Mouse (Mus musculus) MEL (cell line): Measurements from ENCODE around the gene Thbs4. TPM values are rescaled to one million over a fixed set of nuclear protein-coding genes. Genes with fewer than 3 reads are reported as not detected.
A peak's percentile ranks its signal among the peaks of the same experiment; 100 is the strongest.

Source experiments
- DNase-seq: peaks from one replicate; pipeline ENCODE4 v3.0.0; 2011; ENCODE audit warnings: low read depth, low spot score
- H3K27ac ChIP-seq: 2 replicates; pipeline ENCODE4 v1.5.1; 2012; ENCODE audit warnings: low read depth, mild to moderate bottlenecking, control low read depth, low read length, moderate library complexity; ENCODE audit not compliant: control insufficient read depth
- H3K27me3 ChIP-seq, 2 experiments: fragments of 150-350 bp in 1 of 2; sonication (generic) in 1 of 2; 2 replicates each; pipeline ENCODE4 v1.6.1; 2012; ENCODE audit warnings: low read length in 2 of 2, mild to moderate bottlenecking in 2 of 2, improper control_type of control experiment in 1 of 2, moderate library complexity in 1 of 2; ENCODE audit not compliant: insufficient read depth in 2 of 2, control insufficient read depth in 1 of 2
- H3K36me3 ChIP-seq, 2 experiments: 2 replicates each; pipeline ENCODE4 v1.6.1; 2012 to 2014; ENCODE audit warnings: low read length in 2 of 2, improper control_type of control experiment in 1 of 2, inconsistent platforms in 1 of 2, mild to moderate bottlenecking in 1 of 2; ENCODE audit not compliant: insufficient read depth in 2 of 2, control insufficient read depth in 1 of 2
- H3K4me1 ChIP-seq, 2 experiments: fragments of 150-350 bp in 1 of 2; sonication (generic) in 1 of 2; 2 replicates each; pipeline ENCODE4 v1.6.1; 2012; ENCODE audit warnings: low read length in 2 of 2, improper control_type of control experiment in 1 of 2, mild to moderate bottlenecking in 1 of 2; ENCODE audit not compliant: insufficient read depth in 2 of 2, control insufficient read depth in 1 of 2
- H3K4me3 ChIP-seq, 2 experiments: fragments of 150-350 bp in 1 of 2; sonication (generic) in 1 of 2; 2 replicates each; pipeline ENCODE4 v1.5.1; 2012; ENCODE audit warnings: low read depth in 2 of 2, low read length in 2 of 2, mild to moderate bottlenecking in 2 of 2, moderate library complexity in 2 of 2, control low read depth in 1 of 2, improper control_type of control experiment in 1 of 2; ENCODE audit not compliant: control insufficient read depth in 1 of 2, insufficient read depth in 1 of 2
- H3K79me2 ChIP-seq: 2 replicates; pipeline ENCODE4 v1.6.1; 2012; ENCODE audit warnings: mild to moderate bottlenecking, low read length, moderate library complexity; ENCODE audit not compliant: control insufficient read depth, poor library complexity, insufficient read depth
- H3K9ac ChIP-seq: 2 replicates; pipeline ENCODE4 v1.6.1; 2012; ENCODE audit warnings: low read depth, mild to moderate bottlenecking, control low read depth, low read length, moderate library complexity; ENCODE audit not compliant: control insufficient read depth, poor library complexity, severe bottlenecking
- H3K9me3 ChIP-seq: fragments of 150-350 bp; sonication (generic); replicated peaks from 2 replicates; pipeline ENCODE4 v1.6.1; 2012; ENCODE audit warnings: mild to moderate bottlenecking, low read length, improper control_type of control experiment, moderate library complexity; ENCODE audit not compliant: insufficient read depth
- CHD2 ChIP-seq: IDR thresholded peaks from 2 replicates; pipeline ENCODE4 v1.6.1; 2011; ENCODE audit warnings: low read length, improper control_type of control experiment
- CTCF ChIP-seq, 3 experiments: IDR thresholded peaks in 2 of 3; conservative IDR thresholded peaks in 1 of 3; 2 replicates each; pipeline ENCODE4 v1.5.1; 2011 to 2012; ENCODE audit warnings: low read length in 3 of 3, low read depth in 2 of 3, mild to moderate bottlenecking in 2 of 3, improper control_type of control experiment in 1 of 3, inconsistent platforms in 1 of 3, mixed read lengths in 1 of 3, moderate library complexity in 1 of 3; ENCODE audit not compliant: control insufficient read depth in 1 of 3, insufficient read depth in 1 of 3, poor library complexity in 1 of 3, severe bottlenecking in 1 of 3
- ELF1 ChIP-seq: IDR thresholded peaks from 2 replicates; pipeline ENCODE4 v1.6.1; 2014; ENCODE audit warnings: low read depth, mild to moderate bottlenecking, inconsistent platforms, low read length, improper control_type of control experiment, moderate library complexity
- JUND ChIP-seq: IDR thresholded peaks from 2 replicates; pipeline ENCODE4 v1.6.1; 2011; ENCODE audit warnings: low read depth, mild to moderate bottlenecking, improper control_type of control experiment, low read length
- MAFK ChIP-seq: IDR thresholded peaks from 2 replicates; pipeline ENCODE4 v1.6.1; 2011; ENCODE audit warnings: low read depth, mild to moderate bottlenecking, low read length, improper control_type of control experiment, borderline replicate concordance
- MEF2A ChIP-seq: IDR thresholded peaks from 2 replicates; pipeline ENCODE4 v1.6.1; 2014; ENCODE audit warnings: low read depth, mild to moderate bottlenecking, inconsistent platforms, low read length, improper control_type of control experiment; ENCODE audit not compliant: poor library complexity, insufficient replicate concordance, severe bottlenecking; ENCODE audit errors: extremely low read depth
- POLR2A ChIP-seq, 2 experiments: IDR thresholded peaks; 2 replicates each; pipeline ENCODE4 v1.6.1; 2011 to 2012; ENCODE audit warnings: low read length in 2 of 2, mild to moderate bottlenecking in 2 of 2, control low read depth in 1 of 2, improper control_type of control experiment in 1 of 2, low read depth in 1 of 2, moderate library complexity in 1 of 2; ENCODE audit not compliant: control insufficient read depth in 1 of 2, insufficient read depth in 1 of 2, poor library complexity in 1 of 2
- RAD21 ChIP-seq: IDR thresholded peaks from 2 replicates; pipeline ENCODE4 v1.6.1; 2011; ENCODE audit warnings: mild to moderate bottlenecking, low read depth, low read length, improper control_type of control experiment
- RCOR1 ChIP-seq: IDR thresholded peaks from 2 replicates; pipeline ENCODE4 v1.6.1; 2012; ENCODE audit warnings: low read depth, mild to moderate bottlenecking, inconsistent platforms, low read length, improper control_type of control experiment
- SMC3 ChIP-seq: IDR thresholded peaks from 2 replicates; pipeline ENCODE4 v1.6.1; 2011; ENCODE audit warnings: low read depth, low read length, improper control_type of control experiment
- ZNF384 ChIP-seq: IDR thresholded peaks from 2 replicates; pipeline ENCODE4 v1.6.1; 2012; ENCODE audit warnings: low read depth, mild to moderate bottlenecking, inconsistent platforms, low read length, improper control_type of control experiment
- polyA plus RNA-seq, 2 experiments: library from polyadenylated mRNA; stranded (reverse) in 1 of 2; unstranded in 1 of 2; fragments of >175 nt in 1 of 2; fragments of >200 nt in 1 of 2; gene quantifications; 2 replicates each; pipeline versions ENCODE4 v1.2.1 to v1.2.4; 2012; ENCODE audit warnings: low replicate concordance in 2 of 2, low read depth in 1 of 2; ENCODE audit not compliant: insufficient read length in 2 of 2, insufficient read depth in 1 of 2, missing spikeins in 1 of 2
- total RNA-seq: library from RNA; depleted of rRNA; stranded (reverse); fragments of 300-350 nt; gene quantifications from 2 replicates; pipeline ENCODE4 v1.2.3, GENCODE M21; 2012

Thbs4 gene
- total and polyA plus RNA-seq, 3 experiments = not detected

DNA sequence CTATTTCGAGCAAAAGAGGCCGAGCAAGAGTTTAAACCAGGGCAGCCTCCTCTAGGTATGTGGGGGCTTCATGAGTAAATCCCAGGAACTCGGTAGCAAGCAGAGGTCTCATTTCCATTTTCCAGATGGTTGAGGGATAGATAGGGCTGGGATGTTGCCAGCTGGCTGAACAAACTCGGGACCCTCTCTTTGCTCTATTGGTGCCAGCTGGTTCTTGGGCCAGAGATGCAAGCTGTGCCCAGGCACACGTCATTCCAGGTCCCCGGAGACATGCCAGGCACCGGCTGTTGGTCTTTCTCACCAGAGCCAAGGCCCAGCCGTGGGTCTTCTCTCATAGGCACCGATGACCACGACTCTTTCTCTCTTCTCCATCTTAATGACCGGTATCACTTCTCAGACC, 60.9 kb downstream of the Thbs4 start:
- peaks cover 3 to 11% of the 10 kb centered on the region in 2 experiments for H3K4me1 ChIP-seq
- no peaks in the 10 kb centered on the region for H3K79me2 ChIP-seq
- no peaks in the 10 kb centered on the region; a peak in 1 of 4 replicates for H3K36me3 ChIP-seq
- peak overlapping the region; percentile 42 to 43; a peak in 3 of 4 replicates for H3K4me3 ChIP-seq
- H3K27me3 ChIP-seq = no peaks in the 10 kb centered on the region
- TF ChIP-seq POLR2A (IDR thresholded peaks at IDR 0.05; ENCODE audit: control insufficient read depth in 1 of 2, insufficient read depth in 1 of 2, low read depth in 1 of 2, low read length in 2 of 2, poor library complexity in 1 of 2) (no peak), RCOR1 (no peak), CHD2 (no peak)
- peak overlapping the region; percentile 37; the same call in 1 of the 2 replicates for H3K9ac ChIP-seq
- no peak overlapping the region for H3K27ac ChIP-seq
- H3K9me3 ChIP-seq = no peaks in the 10 kb centered on the region
- no peak for DNase-seq

DNA sequence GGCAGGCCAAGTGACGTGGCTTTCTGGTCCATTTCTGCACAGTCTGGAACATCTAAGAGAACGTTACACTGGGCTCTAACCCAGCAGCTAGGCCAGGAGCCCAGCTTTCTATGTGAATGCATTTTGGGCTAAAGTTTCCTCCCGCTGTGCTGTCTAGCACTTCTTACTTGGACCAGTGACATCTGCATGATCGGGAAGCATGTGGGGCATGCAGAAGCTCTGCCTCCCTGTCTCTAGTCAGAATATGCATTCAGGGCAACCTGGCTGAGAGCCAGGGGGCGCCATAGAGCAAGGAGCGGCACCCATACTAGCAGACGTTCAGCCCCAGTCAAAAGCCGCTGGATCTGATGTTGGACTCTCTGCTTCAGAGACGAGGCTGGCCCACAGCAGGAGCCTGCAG, 61.4 kb downstream of the Thbs4 start:
- H3K9me3 ChIP-seq = no peaks in the 10 kb centered on the region
- TF ChIP-seq RAD21 (peak; percentile 27), RCOR1 (peak; percentile 26; the same call in 1 of the 2 replicates), SMC3 (peak; percentile 58), ELF1 (no peak), JUND (no peak), CTCF (IDR thresholded peaks at IDR 0.05 in 2 of 3, conservative IDR thresholded peaks at IDR 0.05 in 1 of 3; ENCODE audit: control insufficient read depth in 1 of 3, insufficient read depth in 1 of 3, low read depth in 2 of 3, low read length in 3 of 3, poor library complexity in 1 of 3, severe bottlenecking in 1 of 3) (peak; percentile 79 to 89 (median 85)), MEF2A (no peak)

GRCm38 (mm10) chr13:92732836-92733235, 61.8 kb downstream of the Thbs4 start:
- Histone ChIP-seq H3K27ac (no peak overlapping the region), H3K4me3 (no peak overlapping the region), H3K79me2 (no peaks in the 10 kb centered on the region), H3K9me3 (no peaks in the 10 kb centered on the region), H3K9ac (no peak overlapping the region), H3K27me3 (no peaks in the 10 kb centered on the region), H3K36me3 (no peaks in the 10 kb centered on the region; a peak in 1 of 4 replicates), H3K4me1 (peaks cover 3 to 11% of the 10 kb centered on the region in 2 experiments)
- DNase-seq = no peak
- no peak for TF ChIP-seq ZNF384
- TF ChIP-seq MAFK = no peak

More for the DNA sequence above, 61.4 kb downstream of the Thbs4 start:
- H3K36me3 ChIP-seq = no peaks in the 10 kb centered on the region; a peak in 1 of 4 replicates
- peak; percentile 81 for DNase-seq
- no peak overlapping the region for H3K27ac ChIP-seq
- peak overlapping the region; percentile 37; the same call in 1 of the 2 replicates for H3K9ac ChIP-seq
- no peaks in the 10 kb centered on the region for H3K79me2 ChIP-seq
- H3K4me1 ChIP-seq = peaks cover 3 to 11% of the 10 kb centered on the region in 2 experiments
- no peaks in the 10 kb centered on the region for H3K27me3 ChIP-seq
- H3K4me3 ChIP-seq = peak overlapping the region; percentile 42 to 43; a peak in 3 of 4 replicates
